Mouse (Mus musculus): Measurements from ENCODE around the gene Gzmk.

DNA sequence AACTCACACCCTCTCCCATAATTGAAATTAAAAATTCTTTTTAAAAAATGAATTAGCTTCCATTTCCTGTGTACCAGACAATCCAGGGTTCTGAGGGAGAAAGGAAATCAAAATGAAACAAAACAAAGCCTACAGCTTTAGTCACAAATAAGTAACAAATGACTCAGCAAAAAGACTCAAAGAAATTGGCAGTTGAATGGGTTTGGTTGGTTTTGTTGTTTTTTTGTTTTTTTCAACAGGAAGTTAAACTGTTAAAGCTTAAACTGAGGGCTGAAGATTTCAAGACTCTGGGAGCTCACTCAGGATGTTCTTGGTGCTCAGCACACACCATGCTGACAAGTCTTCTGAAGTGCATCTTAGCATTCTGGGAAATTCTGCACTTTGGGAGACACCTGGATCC, 55.5 kb downstream of the Gzmk start:
- no peak for TF ChIP-seq RCOR1 (IDR thresholded peaks at IDR 0.05; ENCODE audit: low read depth, low read length)
- TF ChIP-seq ELF1 (IDR thresholded peaks at IDR 0.05; ENCODE audit: low read depth, low read length) = no peak
- no peak for TF ChIP-seq MAX (IDR thresholded peaks at IDR 0.05; ENCODE audit: low read length)
- TF ChIP-seq CTCF (IDR thresholded peaks at IDR 0.05 in 2 of 3, conservative IDR thresholded peaks at IDR 0.05 in 1 of 3; ENCODE audit: control insufficient read depth in 1 of 3, insufficient read depth in 1 of 3, low read depth in 2 of 3, low read length in 3 of 3, poor library complexity in 1 of 3, severe bottlenecking in 1 of 3) = no peak
- TF ChIP-seq ZNF384 (IDR thresholded peaks at IDR 0.05; ENCODE audit: low read depth, low read length) = no peak
- TF ChIP-seq POLR2A (IDR thresholded peaks at IDR 0.05; ENCODE audit: control insufficient read depth in 1 of 2, insufficient read depth in 1 of 2, low read depth in 1 of 2, low read length in 2 of 2, poor library complexity in 1 of 2) = no peak
- no peak for TF ChIP-seq TAL1 (IDR thresholded peaks at IDR 0.05; ENCODE audit: low read length)
- no peak for TF ChIP-seq RAD21 (IDR thresholded peaks at IDR 0.05; ENCODE audit: low read depth, low read length)
- TF ChIP-seq POLR2AphosphoS2 (IDR thresholded peaks at IDR 0.05; ENCODE audit: low read length) = no peak
- TF ChIP-seq USF1 (IDR thresholded peaks at IDR 0.05; ENCODE audit: low read depth, low read length) = no peak
- no peak for TF ChIP-seq SMC3 (IDR thresholded peaks at IDR 0.05; ENCODE audit: low read depth, low read length)
- TF ChIP-seq TBP (IDR thresholded peaks at IDR 0.05; ENCODE audit: low read depth, low read length) = no peak
- TF ChIP-seq GATA1 (IDR thresholded peaks at IDR 0.05; ENCODE audit: low read depth, low read length) = no peak
